Mouse (Mus musculus) hindlimb bud, embryonic 11.5 days (tissue): Measurements from ENCODE around the gene Plcg1.

ENCODE experiments used
- DNase-seq: peaks from one replicate; pipeline ENCODE4 v3.0.0-alpha.2; 2012; ENCODE audit warnings: low read depth, low spot score; ENCODE audit errors: extremely low spot score

The Plcg1 gene

GRCm38 (mm10) chr2:160768997-160769396, 37.9 kb downstream of the Plcg1 start:
- no peak for DNase-seq

DNA sequence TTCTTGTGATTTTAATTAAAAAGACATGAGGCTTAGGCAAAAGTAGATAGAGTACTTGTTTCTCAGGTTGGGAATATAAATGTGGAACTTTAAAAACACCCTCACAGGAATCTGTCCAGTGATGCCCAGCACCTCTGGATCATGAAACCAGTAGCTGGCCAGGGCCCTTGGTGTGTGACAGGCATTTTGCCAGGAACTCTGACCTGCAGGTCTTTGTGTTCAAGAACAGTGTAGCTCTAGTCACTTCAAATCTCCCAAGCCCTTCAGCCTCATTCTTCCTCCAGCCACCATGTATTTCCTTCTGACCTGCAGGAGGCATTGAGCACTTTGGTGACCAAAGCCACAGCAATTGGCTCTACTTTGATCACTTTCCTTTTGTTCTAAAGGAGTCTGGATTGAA, 39.3 kb downstream of the Plcg1 start:
- DNase-seq: no peak

GRCm38 (mm10) chr2:160770871-160771270, 39.8 kb downstream of the Plcg1 start:
- no peak for DNase-seq

DNA sequence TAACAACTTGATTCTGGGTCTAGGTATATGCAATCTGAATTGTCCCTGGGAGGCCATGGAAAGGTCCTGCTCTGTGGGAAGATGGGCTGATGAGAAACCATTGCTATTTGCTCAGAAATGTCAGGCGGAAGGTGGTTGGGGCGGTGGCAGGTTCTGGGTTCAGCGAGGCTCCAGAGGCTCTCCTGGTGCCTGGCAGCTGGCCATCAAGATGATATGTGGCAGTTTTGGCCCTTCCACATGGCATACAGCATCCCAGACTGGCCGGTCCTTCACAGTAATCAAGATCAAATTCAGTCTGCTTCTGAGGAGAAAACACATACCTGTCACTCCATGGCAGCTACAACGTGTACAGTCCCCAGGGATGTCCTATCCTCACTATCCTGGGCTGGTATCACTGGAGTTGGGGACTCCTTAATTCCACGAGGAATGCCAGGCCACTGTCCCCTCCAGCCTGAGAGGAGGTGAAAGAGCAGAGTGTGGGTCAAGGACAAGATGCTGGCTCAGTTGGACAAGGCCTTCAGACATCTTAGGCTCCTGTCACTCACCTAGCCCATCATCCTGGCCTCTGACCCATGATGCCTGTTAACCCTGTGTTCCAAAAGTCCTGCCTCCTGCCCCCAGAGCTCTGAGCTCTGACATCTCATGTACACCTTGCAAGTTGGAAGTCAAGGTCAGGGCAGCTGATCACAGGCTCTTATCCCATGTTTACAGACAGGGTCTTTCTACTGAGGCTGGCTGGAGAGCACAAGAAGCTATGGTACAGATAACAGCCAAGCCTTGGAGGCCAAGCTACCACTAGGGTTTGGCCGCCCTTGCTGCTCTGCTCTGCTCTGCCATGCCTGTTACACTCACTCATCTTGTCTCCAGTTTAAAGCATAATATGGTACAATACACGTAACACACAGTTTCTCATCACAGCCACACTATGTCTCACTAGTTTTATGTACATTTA, 40.5 kb downstream of the Plcg1 start:
- DNase-seq: no peak

GRCm38 (mm10) chr2:160778034-160778433, 46.9 kb downstream of the Plcg1 start:
- no peak for DNase-seq

- no peak for DNase-seq
Measured at GRCm38 (mm10) chr2:160780154-160780833, 49.2 kb downstream of the Plcg1 start.

- DNase-seq: no peak
Measured at GRCm38 (mm10) chr2:160780834-160781219, 49.7 kb downstream of the Plcg1 start.

GRCm38 (mm10) chr2:160786333-160786732, 55.2 kb downstream of the Plcg1 start:
- no peak for DNase-seq

DNA sequence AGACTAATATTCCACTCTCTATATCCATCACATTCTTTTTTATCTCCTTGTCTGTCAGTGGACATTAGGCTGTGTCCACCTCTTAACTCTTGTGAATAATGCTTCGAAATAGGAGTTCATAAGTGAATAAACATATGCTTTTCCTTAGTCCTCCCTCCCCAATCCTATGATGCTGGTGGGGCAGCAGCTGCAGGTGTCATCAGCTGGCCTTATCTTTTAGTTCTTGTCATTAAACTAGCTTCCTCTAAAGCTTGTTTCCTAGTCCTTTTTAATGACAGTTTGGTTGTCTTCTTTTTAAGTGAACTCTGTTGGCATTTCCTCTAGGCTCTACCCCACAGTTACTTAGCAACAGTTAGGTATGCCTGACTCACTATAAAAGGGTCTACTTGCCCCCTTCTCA, 57.9 kb downstream of the Plcg1 start:
- DNase-seq: no peak

DNA sequence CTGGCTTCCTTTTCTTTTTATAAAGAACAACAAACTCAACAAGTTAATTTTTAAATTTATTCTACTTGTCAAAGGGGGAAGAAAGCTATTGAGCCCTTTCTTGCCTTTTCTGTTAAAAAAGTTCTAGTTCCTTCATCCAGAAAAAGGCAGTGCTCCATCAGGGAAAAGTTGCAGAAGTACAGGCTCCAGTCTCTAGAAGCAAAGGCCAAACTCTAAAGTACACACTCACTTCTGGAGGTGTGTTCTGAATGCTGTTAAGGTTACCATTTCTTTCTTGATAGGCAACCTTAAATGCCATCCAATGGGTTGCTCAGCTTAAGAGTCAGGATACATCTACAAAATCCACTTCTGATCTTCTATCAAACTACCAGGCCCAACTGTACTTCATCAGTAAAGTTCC, 58.6 kb downstream of the Plcg1 start:
- DNase-seq: no peak

GRCm38 (mm10) chr2:160793117-160793516, 62.0 kb downstream of the Plcg1 start:
- DNase-seq: no peak

GRCm38 (mm10) chr2:160796973-160797372, 65.9 kb downstream of the Plcg1 start:
- no peak for DNase-seq

DNA sequence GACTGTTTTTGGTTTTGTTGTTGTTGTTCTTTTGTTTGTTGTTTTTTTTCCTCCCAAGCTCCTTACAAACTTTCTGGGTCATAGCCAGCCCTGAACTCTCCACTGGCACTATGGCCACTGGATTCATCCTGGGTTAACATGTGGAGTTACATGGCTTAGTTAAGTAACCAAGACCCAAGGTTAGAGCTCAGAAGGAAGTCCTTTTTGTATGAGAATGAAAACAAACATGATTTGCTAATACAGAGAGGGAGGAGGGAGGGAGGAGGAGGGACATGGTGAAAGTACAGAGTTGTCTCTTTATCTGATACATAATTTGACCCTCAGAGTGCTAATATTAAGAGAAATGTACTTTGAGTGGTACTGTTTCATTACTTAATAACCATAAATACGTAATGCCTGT, 67.1 kb downstream of the Plcg1 start:
- DNase-seq: no peak

- no peak for DNase-seq
Measured at GRCm38 (mm10) chr2:160800967-160801366, 69.9 kb downstream of the Plcg1 start.

GRCm38 (mm10) chr2:160802326-160802725, 71.2 kb downstream of the Plcg1 start:
- DNase-seq: no peak

DNA sequence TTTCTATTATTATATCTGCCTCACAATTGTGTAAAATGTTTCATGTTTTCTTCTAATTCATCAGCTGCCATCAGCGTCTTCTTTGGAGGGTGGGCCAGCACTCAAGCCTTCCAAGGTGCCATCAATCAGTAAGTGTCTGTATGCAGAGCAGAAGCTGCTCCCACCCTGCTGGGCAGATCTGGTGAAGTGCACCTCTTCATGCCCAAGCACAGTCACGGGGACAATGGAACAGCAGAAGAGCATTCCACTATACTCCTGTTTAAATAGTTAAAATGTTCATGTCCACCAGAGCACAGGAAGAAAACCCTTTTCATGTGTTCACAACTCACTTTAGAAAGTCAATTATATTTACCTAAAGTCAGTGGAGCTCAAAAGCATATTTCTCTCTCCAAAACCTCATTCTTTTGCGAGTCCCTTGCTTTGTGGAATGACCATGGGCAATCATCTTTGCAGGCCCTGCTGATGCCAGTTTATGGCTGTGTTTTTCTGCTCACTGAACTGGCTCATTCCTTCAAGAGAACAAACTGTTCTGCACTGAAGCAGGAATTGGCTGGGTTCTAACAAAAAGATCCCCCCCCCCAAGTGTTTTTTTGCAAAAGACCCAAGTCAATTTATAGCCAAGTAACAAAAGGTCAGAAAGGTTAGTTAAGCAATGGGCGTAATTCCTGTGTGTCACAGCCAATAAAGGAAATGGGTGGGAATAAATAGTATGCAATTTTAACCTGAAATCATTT, 73.9 kb downstream of the Plcg1 start:
- no peak for DNase-seq

DNA sequence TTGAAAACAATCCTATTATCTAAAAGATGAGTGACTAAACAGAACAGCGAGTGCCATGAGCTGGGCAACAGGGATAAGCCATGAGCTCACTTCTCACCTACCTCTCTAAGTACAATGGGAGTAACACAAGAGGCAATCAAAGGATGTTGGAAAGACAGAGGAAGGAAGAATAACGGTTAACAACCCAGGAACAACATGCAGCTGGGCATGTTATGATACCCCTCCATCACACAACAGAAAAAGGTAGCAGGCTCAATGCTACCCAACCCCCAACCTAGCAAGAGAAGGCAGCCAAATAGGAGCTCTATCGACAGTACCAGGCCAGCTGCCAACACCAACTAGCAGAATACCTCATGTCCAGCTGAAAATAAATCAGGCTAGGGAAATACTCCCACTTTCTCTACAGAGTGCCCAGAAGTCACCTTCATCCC, 75.0 kb downstream of the Plcg1 start:
- no peak for DNase-seq

- no peak for DNase-seq
Measured at GRCm38 (mm10) chr2:160810376-160810775, 79.3 kb downstream of the Plcg1 start.

DNA sequence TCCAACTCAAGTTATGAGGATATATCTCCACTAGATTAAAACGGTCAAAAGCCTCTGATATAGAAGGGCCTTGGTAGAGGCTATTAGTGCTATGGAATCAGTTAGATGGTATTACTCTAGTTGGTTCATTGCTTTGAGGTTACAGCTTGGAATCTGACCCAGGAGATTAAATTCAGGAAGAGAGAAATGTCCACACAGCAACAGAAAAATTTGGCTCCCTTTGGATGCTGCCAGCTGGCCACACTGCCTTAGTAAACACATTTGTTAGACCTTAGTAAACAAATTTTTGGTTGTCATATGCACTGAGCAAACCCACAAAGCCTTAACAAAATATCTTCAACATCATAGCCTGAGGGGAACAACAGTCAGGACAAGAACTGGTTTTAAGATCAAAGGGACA, 79.7 kb downstream of the Plcg1 start:
- no peak for DNase-seq
